Mouse (Mus musculus) neural tube, embryonic 15.5 days (tissue): ENCODE data around the gene Mettl27. TPM values are rescaled to one million over a fixed set of nuclear protein-coding genes. Genes with fewer than 3 reads are reported as not detected.
"Not testable (repeated sequence)": the region's sequence is repeated elsewhere in the genome, so short reads cannot be mapped to it uniquely, and the experiment has no call there.

Source experiments
- ATAC-seq: fragments of 200-750 bp; cut with Nextera tagmentation; 2 replicates; pipeline ENCODE4 v1.8.0; 2017; ENCODE audit warnings: mild to moderate bottlenecking, moderate TSS enrichment, moderate library complexity; ENCODE audit not compliant: low FRiP score
- H3K27ac ChIP-seq: fragments of 300-500 bp; sonication (generic); replicated peaks from 2 replicates; pipeline ENCODE4 v1.5.1; 2015; ENCODE audit warnings: mild to moderate bottlenecking, inconsistent platforms
- H3K27me3 ChIP-seq: fragments of 300-500 bp; sonication (generic); replicated peaks from 2 replicates; pipeline ENCODE4 v1.6.1; 2015; ENCODE audit warnings: inconsistent platforms
- H3K36me3 ChIP-seq: fragments of 300-500 bp; sonication (generic); 2 replicates; pipeline ENCODE4 v1.6.1; 2015; ENCODE audit warnings: inconsistent platforms
- H3K4me1 ChIP-seq: fragments of 300-500 bp; sonication (generic); 2 replicates; pipeline ENCODE4 v1.6.1; 2015; ENCODE audit warnings: inconsistent platforms
- H3K4me2 ChIP-seq: fragments of 300-500 bp; sonication (generic); 2 replicates; pipeline ENCODE4 v1.6.1; 2015; ENCODE audit warnings: inconsistent platforms, mild to moderate bottlenecking, moderate library complexity
- H3K4me3 ChIP-seq: fragments of 300-500 bp; sonication (generic); replicated peaks from 2 replicates; pipeline ENCODE4 v1.5.1; 2015; ENCODE audit warnings: mild to moderate bottlenecking, inconsistent platforms
- H3K9ac ChIP-seq: fragments of 300-500 bp; sonication (generic); replicated peaks from 2 replicates; pipeline ENCODE4 v1.6.1; 2015; ENCODE audit warnings: mild to moderate bottlenecking, inconsistent platforms
- H3K9me3 ChIP-seq: fragments of 300-500 bp; sonication (generic); replicated peaks from 2 replicates; pipeline ENCODE4 v1.6.1; 2016; ENCODE audit warnings: inconsistent platforms
- WGBS: fragments of 180-500 bp; shearing (Covaris S2); methylation state at CpG from one replicate; pipeline ENCODE4 v1.1.7; 2015; ENCODE audit warnings: mixed read lengths; 5-methylcytosine and 5-hydroxymethylcytosine counted together
- polyA plus RNA-seq: library from polyadenylated mRNA; unstranded; fragments of >200 nt; fragmentation: Nextera tagmentation; extraction: Ambion mirVana; gene quantifications from 2 replicates; pipeline ENCODE4 v1.2.1, GENCODE M21; 2015

Gene Mettl27
- polyA plus RNA-seq, 1 experiment from 2014 or later = 4.2 TPM

- H3K9ac ChIP-seq = no peak overlapping the region
- H3K4me2 ChIP-seq = no peak overlapping the region
- ATAC-seq = no peak
- H3K36me3 ChIP-seq = no peaks in the 10 kb centered on the region
- peaks cover 11% of the 10 kb centered on the region for H3K4me1 ChIP-seq
- no peak overlapping the region for H3K27ac ChIP-seq
- no peaks in the 10 kb centered on the region for H3K9me3 ChIP-seq
- 0 out of 2 replicates have a peak, but pooled peaks cover 3% of the 10 kb centered on the region for H3K27me3 ChIP-seq
- no peak overlapping the region for H3K4me3 ChIP-seq
- WGBS = 89% methylated on average over 2 of the region's 2 CpGs
Observed at GRCm38 (mm10) chr5:134961519-134961918, 29.4 kb downstream of the Mettl27 start.

GRCm38 (mm10) chr5:134963546-134963945, 31.4 kb downstream of the Mettl27 start:
- Histone ChIP-seq H3K9ac (no peak overlapping the region), H3K9me3 (no peaks in the 10 kb centered on the region), H3K27me3 (0 out of 2 replicates have a peak, but pooled peaks cover 12% of the 10 kb centered on the region), H3K27ac (no peak overlapping the region), H3K4me1 (peaks cover 11% of the 10 kb centered on the region), H3K4me3 (no peak overlapping the region), H3K36me3 (no peaks in the 10 kb centered on the region), H3K4me2 (no peak overlapping the region)
- no peak for ATAC-seq
- 43% methylated on average over 5 of the region's 5 CpGs for WGBS

- not testable (repeated sequence) for H3K27ac ChIP-seq, H3K4me3 ChIP-seq, H3K36me3 ChIP-seq, ATAC-seq, H3K9me3 ChIP-seq, H3K9ac ChIP-seq, H3K4me2 ChIP-seq
- peaks cover 11% of the 10 kb centered on the region for H3K4me1 ChIP-seq
- 0 out of 2 replicates have a peak, but pooled peaks cover 12% of the 10 kb centered on the region for H3K27me3 ChIP-seq
Observed at GRCm38 (mm10) chr5:134964655-134965054, 32.5 kb downstream of the Mettl27 start.

- Histone ChIP-seq H3K27me3 (0 out of 2 replicates have a peak, but pooled peaks cover 12% of the 10 kb centered on the region), H3K4me2 (peak overlapping the region; percentile 55), H3K4me3 (peak overlapping the region; percentile 26), H3K9ac (no peak overlapping the region), H3K9me3 (no peaks in the 10 kb centered on the region), H3K4me1 (peaks cover 11% of the 10 kb centered on the region), H3K27ac (no peak overlapping the region), H3K36me3 (no peaks in the 10 kb centered on the region)
- no peak for ATAC-seq
- WGBS = 8% methylated on average over 10 of the region's 10 CpGs
Observed at GRCm38 (mm10) chr5:134965473-134965851, 33.3 kb downstream of the Mettl27 start.

GRCm38 (mm10) chr5:134965852-134966821, 34.0 kb downstream of the Mettl27 start:
- peak; percentile 70 for ATAC-seq
- Histone ChIP-seq H3K36me3 (no peaks in the 10 kb centered on the region), H3K9me3 (no peaks in the 10 kb centered on the region), H3K9ac (no peak overlapping the region), H3K27me3 (0 out of 2 replicates have a peak, but pooled peaks cover 12% of the 10 kb centered on the region), H3K27ac (no peak overlapping the region), H3K4me1 (peaks cover 11% of the 10 kb centered on the region), H3K4me3 (peak overlapping the region; percentile 26), H3K4me2 (peak overlapping the region; percentile 55)
- 4% methylated on average over 33 of the region's 33 CpGs for WGBS

GRCm38 (mm10) chr5:134967164-134967944, 35.2 kb downstream of the Mettl27 start:
- Histone ChIP-seq H3K36me3 (no peaks in the 10 kb centered on the region), H3K4me1 (peaks cover 11% of the 10 kb centered on the region), H3K27me3 (0 out of 2 replicates have a peak, but pooled peaks cover 12% of the 10 kb centered on the region), H3K9me3 (no peaks in the 10 kb centered on the region), H3K27ac (no peak overlapping the region), H3K4me2 (no peak overlapping the region), H3K9ac (no peak overlapping the region), H3K4me3 (no peak overlapping the region)
- ATAC-seq = no peak
- WGBS = 76% methylated on average over 20 of the region's 20 CpGs

GRCm38 (mm10) chr5:134970671-134971070, 38.5 kb downstream of the Mettl27 start:
- Histone ChIP-seq H3K4me3 (no peak overlapping the region), H3K9me3 (no peaks in the 10 kb centered on the region), H3K36me3 (no peaks in the 10 kb centered on the region), H3K4me2 (no peak overlapping the region), H3K27ac (no peak overlapping the region), H3K9ac (no peak overlapping the region), H3K27me3 (0 out of 2 replicates have a peak, but pooled peaks cover 11% of the 10 kb centered on the region), H3K4me1 (peaks cover 8% of the 10 kb centered on the region)
- 81% methylated on average over 8 of the region's 8 CpGs for WGBS
- no peak for ATAC-seq

DNA sequence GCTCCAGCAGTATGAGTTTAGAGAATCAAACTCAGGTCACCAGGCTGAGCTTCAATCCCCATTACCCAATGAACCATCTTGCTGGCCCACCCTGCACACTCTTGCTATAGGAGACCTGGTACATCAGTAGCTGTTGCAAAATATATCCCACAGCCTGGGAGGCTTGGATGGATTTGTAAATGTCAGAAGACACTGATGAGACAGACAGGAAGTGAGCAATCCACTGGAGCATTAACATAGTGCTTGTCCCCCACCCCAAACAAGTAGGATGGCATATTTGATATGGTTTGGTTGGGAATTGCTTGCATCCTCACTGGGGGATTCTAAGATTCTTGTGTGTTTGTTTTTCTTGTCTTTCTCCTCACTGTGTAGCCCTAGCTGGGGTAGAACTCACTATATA, 40.9 kb downstream of the Mettl27 start:
- H3K4me2 ChIP-seq = no peak overlapping the region
- no peaks in the 10 kb centered on the region for H3K4me1 ChIP-seq
- H3K27ac ChIP-seq = no peak overlapping the region
- no peaks in the 10 kb centered on the region for H3K36me3 ChIP-seq
- no peaks in the 10 kb centered on the region for H3K9me3 ChIP-seq
- ATAC-seq = no peak
- no peaks in the 10 kb centered on the region for H3K27me3 ChIP-seq
- no peak overlapping the region for H3K4me3 ChIP-seq
- H3K9ac ChIP-seq = no peak overlapping the region

DNA sequence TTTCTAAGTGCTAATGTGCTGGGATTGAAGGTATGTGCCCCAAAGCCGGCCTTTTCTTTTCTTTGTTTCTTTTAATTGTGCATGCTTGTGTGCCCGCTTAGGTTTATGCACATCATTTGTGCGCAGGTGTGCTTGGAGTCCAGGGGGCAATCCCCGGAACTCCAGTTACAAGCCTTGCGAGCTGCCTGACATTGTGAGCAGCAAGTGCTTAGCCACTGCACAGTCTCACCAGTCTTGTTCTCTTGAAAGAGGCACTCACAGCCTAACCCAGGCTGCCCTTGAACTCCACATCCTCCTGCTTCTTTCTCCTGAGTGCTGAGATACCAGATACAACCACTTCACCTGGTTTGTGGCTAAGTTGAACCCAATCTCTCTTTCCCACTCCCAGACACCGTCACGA, 41.4 kb downstream of the Mettl27 start:
- Histone ChIP-seq H3K4me3 (no peak overlapping the region), H3K4me1 (no peaks in the 10 kb centered on the region), H3K4me2 (no peak overlapping the region), H3K27ac (no peak overlapping the region), H3K9ac (no peak overlapping the region), H3K9me3 (no peaks in the 10 kb centered on the region), H3K27me3 (no peaks in the 10 kb centered on the region), H3K36me3 (no peaks in the 10 kb centered on the region)
- no peak for ATAC-seq
- WGBS = 85% methylated on average over 7 of the region's 7 CpGs

DNA sequence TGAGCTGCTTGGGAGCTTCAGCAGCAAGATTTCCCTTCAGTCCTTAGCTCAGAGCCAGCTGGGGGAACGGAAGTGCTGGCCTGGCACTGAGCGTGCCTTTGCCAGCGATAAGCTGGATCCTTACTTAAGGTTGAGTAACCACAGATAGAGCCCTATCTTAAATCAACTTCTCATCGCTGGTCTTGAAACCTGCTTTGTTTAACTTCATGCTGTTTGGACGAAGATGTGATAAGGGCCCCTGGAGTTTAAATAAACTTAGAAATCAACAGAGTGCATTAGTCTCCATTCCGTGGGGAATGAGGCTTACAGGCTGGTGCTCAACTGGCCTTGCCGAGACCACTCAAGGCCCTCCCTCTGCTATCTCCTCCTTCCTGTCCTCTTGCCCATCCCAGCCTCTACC, 42.1 kb downstream of the Mettl27 start:
- Histone ChIP-seq H3K4me3 (no peak overlapping the region), H3K4me1 (no peaks in the 10 kb centered on the region), H3K9me3 (no peaks in the 10 kb centered on the region), H3K27ac (no peak overlapping the region), H3K36me3 (no peaks in the 10 kb centered on the region), H3K9ac (no peak overlapping the region), H3K4me2 (no peak overlapping the region), H3K27me3 (no peaks in the 10 kb centered on the region)
- ATAC-seq = no peak
- WGBS = 72% methylated on average over 7 of the region's 7 CpGs

DNA sequence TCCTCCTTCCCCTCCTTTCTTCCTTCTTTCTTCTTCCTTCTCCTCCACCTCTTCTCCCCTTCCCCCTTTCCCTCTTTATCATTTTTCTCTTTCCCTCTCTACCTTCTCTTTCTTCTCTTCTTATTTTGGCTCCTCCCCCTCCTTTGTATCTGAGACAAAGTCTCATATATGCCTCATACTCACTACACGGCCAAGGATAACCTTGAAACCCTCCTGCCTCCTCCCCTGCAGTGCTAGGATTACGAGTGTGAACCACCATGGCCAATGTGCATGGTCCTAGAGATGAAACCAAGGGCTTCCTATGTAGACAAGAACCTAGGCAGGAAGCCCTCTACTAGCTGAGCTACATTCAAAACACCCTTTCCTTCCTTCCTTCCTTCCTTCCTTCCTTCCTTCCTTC, 42.8 kb downstream of the Mettl27 start:
- H3K4me3 ChIP-seq = no peak overlapping the region
- no peaks in the 10 kb centered on the region for H3K27me3 ChIP-seq
- no peak overlapping the region for H3K9ac ChIP-seq
- H3K36me3 ChIP-seq = no peaks in the 10 kb centered on the region
- 60% methylated on average over 2 of the region's 2 CpGs for WGBS
- H3K4me2 ChIP-seq = no peak overlapping the region
- no peaks in the 10 kb centered on the region for H3K4me1 ChIP-seq
- ATAC-seq = no peak
- no peaks in the 10 kb centered on the region for H3K9me3 ChIP-seq
- no peak overlapping the region for H3K27ac ChIP-seq
